Mouse (Mus musculus) gonadal fat pad, adult 2 months (tissue): ENCODE results near the gene Rhobtb1. TPM values are rescaled to one million over a fixed set of nuclear protein-coding genes. Genes with fewer than 3 reads are reported as not detected.

ENCODE experiments used
- DNase-seq: peaks from one replicate; pipeline ENCODE4 v3.0.0-alpha.2; 2012; ENCODE audit warnings: low read depth
- polyA plus RNA-seq: library from polyadenylated mRNA; depleted of rRNA; stranded (reverse); fragments of >200 nt; gene quantifications from 2 replicates; pipeline ENCODE4 v1.2.3, GENCODE M21; 2012

Gene Rhobtb1
- polyA plus RNA-seq, 1 experiment = 7.4 TPM

DNA sequence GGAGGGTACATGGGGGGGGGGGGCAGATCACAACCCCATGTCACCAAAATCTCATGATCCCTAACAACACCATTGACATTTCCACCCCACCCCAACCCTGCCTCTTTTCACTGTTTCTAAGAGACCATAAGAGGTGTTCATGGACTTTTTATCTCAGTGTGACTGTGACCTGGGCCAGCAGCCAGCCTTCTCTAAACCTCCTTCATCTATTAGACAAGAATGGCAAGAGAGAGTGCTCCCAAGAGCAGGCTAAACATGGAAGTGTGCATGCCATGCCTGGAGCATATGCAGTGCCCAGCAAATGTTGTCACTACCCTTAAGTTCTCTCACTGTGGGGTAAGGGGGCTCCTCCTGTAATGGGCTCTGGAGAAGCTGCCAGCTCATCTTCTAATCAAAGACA, 123.5 kb downstream of the Rhobtb1 start:
- DNase-seq = no peak

DNA sequence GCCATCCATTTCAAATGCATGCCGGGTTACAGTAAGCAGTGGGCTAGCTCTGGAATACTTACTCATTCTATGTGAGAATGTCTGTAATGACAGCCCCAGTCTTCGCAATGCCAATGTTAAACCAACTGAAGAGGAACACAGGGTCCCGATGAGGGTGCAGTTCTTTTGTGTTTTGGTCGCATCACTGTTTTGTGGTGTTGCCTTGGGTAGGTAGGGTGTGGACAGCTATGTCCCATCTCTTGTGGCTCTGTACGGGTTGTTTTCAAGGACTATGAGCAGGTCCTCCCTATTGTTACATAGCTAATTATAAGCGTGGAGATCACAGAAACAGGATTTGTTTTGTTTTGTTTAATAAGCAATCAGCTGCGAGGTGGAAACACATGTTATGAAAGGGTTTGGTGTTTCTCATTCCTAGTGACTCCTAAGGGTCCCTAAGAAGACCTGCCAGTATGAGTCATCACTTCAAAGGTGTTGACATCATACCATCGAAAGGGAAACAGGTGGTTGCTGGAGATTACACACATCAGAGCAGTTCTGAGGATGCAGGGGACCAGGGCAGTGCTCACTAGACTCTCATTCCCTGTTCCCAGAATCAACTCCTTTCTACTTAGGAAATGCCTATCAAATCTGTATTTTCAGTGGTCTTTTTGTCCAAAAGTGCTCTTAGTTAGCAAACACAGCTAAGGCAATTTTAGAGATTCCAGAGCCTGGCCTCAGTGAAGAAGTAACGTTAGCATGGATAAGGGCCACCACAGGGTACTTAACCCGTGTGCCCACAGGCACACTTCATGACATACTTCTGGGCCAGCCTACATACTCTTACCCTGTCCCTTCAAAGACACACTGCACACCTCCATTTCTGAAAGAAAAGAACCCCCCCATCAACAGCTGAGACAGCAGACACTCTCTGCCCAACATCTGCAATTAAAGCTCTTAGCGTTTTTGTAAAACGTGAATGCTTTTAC, 124.9 kb downstream of the Rhobtb1 start:
- no peak for DNase-seq

DNA sequence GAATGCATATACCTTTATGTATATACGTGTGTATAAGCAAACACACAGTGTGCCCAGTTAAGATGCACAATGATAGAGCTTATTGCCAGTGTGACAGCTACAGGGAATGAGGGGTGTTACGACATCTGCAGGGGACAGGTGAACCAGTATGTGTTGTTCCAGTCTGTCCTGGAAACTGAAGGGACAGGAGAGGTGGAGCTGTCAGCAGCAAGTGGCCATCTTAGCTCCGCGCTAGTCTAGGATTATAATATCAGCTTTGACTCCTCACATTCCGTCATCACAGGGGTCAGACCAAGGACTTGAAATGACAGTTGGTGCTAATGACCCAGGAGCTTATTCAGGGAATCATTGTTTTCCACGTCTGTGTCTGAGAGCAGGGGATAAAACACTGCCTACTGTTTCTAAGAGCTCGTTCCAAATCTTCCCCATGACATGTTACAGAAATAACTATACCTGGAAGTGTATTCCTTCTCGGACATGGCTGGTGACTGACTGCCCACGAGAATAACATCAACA, 125.7 kb downstream of the Rhobtb1 start:
- no peak for DNase-seq

DNA sequence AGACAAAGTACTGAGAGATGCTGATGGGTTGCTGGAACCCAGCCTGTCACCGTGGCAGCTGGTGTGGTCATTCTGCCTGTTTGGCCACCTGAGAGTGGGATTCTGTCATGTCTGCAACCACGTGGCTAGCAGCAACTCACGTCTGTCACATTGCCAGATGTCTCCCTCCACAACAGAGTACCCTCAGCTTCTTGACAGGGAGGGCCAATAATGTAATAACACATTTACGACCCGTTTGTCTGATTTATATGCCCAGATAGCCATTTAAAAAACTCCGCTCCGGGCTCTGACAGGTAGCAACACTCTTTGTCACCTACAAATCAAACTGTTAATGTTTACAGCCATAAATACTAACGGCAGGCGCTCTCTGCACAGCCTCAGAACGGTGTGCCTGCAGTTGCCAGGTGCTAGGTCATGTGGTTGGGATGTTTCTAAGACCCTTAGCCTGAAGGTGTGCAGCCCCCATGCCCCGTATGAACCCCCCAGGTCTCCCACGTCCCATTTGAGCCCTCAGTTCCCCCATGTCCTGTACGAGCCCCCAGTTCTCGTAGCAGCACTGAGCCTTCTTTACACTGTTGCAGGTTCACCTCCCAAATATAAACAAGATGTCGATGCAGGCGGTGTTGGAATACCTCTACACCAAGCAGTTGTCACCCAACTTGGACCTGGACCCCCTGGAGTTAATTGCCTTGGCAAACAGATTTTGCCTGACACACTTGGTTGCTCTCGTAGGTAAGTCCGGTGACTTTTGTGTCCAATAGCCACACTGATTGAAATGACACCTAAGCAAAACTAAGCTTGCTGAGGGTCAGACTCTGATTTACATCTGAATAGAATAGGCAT, 127.8 kb downstream of the Rhobtb1 start:
- no peak for DNase-seq

DNA sequence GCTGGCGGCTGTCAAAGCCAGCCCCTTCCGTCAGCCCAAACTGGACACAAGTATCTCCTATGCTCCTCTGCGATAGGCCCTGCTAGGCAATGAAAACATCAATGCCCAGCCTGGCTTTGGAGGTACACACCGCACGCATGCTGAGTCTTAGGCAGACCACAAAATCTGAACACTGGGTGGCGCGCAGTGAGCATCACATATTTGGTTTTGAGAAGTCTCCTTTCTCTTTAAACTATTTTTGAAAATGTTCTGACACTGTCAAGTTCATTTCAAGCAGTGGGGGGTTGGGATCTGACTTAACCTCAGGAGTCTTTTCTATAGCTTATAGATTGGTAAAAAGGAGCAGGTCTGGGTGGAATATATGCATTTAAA, 128.4 kb downstream of the Rhobtb1 start:
- DNase-seq = no peak

DNA sequence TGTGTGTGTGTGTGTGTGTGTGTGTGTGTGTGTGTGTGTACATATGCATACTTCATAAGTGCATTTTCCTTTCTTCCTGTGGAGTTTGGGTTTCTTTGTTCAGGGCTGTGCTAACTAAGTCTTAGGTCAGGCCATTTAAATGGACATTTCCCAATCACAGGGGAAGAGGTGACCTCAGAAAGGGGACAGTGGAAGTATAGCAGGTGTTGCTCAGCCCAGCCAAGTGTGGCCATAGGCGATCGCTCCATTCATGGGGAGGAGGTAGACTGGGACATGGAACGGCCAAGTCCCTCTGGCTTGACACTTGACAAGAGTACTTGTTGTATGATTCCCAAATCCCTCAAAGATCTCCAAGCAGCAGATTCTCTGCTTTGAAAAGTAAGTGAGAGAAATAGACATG, 135.7 kb downstream of the Rhobtb1 start:
- DNase-seq = no peak

DNA sequence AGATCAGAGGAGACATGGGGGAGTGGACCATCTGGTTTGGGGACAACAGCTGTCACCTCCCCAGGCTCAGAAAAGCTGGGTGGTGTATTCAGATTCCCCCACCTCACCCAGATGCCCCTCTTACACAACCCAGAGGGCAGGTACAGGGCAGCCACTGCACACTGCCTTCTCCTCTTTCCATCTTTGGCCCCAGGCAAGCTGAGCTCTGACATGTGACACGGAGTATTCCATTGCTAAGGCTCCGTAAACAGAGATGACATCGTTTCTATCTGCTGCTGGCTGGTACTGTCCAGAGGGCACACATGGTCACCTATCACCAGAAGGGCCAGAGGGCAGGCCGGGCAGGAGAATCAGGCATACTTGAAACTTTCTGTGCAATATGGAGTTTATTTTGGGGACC, 136.9 kb downstream of the Rhobtb1 start:
- no peak for DNase-seq

DNA sequence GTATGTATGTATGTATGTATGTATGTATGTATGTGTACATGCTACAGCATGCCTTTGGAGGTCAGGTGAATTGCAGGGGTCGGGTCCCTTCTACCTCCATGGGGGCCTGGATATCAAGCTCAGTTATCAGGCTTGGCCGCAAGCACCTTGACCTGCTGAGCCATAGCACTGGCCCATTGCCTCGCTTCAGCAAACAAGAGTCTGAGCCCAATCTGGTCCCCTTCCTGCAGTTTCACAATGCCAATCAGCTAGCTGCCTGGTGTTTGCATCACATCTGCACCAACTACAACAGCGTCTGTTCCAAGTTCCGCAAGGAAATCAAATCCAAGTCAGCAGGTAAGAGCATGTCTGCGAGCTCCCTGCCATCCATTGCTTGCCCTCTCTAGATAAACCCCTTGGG, 137.5 kb downstream of the Rhobtb1 start:
- DNase-seq = no peak

DNA sequence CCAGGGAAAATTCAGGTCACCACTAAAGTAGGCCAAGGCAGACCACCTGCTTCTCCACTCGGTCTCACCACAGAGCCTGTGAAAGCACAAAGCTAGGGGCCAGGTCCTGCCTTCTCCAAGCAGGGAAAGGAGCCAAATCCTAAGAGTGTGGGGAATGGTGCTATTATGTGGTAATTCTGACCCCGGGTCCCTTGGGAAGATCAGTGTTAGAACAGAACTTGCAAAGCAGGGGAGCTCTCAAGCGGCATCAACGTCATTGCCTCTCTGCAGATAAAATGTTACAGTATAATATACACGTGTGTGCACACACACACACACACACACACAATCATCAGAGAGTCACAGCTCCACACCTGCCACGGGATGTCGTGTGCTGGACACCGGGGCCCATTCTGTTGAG, 139.5 kb downstream of the Rhobtb1 start:
- DNase-seq = no peak

DNA sequence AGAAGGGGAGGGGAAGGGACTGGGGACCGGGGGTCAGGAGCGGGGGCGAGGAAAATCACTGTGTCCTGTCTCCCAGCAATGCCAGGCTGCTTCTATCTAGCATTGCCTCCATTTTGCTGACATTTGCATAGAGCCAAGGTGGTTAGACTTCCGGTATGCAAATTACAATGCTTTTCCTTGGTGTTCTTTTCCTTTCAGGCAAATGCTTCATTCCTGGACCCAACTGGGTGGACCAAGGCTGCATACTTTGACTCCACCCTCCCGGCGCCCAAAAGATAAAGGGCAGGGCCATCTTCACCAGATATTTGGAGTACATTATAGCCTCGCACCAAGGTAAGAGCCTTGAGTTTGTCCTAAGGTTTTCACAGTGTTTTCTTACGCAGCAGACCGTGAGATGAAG, 144.7 kb downstream of the Rhobtb1 start:
- no peak for DNase-seq

DNA sequence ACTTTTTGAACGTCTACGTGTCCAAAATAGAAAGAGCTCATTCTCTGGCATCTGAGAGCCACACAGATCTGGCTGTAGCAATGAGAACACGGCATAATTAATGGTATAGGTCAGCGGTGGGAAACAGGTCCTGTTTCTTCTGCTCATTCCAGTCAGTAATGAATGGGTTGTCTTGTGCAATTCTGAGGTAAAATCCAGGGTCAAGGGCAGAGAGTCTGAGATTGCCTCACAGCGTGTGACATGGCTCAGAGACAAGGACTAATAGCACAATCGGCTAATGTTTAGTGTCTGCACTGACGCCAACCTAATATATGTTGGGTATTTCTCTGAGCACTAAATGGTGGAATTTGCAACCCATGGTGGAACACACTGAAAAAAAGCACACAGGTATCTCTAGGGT, 148.8 kb downstream of the Rhobtb1 start:
- DNase-seq = no peak

DNA sequence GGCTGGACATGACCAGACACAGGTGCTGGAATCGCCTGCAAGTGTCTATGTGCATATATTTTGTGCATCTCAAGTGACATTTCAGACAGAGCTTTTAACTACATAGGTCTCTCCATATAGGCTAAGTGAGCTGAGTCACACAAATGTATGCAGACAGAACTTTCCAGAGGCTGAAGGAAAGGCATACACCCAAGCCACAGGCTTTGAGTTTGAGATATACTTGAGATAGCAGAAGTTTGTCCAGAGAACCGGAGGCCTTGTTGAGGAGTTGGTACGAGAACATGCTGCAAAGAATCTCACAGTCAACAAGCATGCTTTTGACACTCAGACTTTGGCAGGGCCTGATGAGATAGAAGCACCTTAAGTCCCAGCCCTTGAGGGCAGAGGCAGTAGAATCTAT, 151.4 kb downstream of the Rhobtb1 start:
- no peak for DNase-seq

DNA sequence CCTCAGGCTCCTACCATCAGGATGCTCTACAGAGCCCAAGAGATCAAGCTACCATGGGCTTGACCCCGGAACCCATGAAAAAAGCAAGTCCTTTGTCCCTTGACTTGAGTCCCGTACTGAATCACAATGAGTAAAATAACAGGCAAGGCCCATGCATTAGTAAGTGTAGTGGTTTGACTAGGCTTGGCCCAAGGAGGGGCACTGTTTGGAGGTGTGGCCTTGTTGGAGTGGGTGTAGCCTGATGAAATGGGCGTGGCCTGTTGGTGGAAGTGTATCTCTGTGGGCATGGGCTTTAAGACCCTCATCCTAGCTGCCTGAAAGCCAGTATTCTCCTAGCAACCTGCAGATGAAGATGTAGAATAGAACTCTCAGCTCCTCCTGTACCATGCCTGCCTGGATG, 153.6 kb downstream of the Rhobtb1 start:
- DNase-seq = no peak

DNA sequence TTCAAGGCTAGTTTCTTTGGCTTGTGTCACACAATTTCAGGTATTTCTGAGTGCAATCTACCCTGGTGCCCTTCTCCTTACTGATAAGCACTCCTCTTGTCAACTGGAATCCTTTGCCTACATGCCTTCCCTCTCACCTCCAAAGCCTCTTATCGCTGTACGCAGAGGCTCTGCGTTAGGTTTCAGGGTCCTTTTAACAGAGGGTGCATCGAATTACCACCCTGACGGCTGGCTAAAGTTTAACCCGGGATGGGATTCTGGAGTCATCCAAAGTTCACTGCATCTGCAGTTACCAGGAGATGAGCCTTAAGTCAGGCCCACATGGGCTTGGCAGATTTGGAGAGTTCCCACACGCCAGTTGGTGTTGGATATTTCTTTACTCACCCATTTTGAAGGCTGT, 154.4 kb downstream of the Rhobtb1 start:
- DNase-seq = no peak

DNA sequence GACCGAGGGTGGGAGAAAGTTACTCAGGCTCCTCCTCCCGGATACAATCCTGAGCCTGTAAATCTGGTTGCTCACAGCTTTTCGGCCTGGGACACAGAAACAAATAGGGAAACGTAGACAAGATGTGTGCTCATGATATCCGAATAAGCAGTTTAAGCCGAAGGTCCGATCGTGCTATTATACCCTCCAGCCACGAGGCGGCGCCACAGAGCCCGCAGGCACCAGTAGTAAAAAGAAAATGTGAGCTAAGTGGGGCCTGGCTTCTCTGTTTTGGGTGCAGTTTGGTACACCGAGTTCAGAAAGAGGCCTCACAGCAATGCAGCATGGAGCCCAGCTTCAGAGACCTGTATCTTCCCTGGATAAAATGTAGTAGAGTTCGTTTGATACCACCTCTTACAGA, 155.0 kb downstream of the Rhobtb1 start:
- DNase-seq = no peak

DNA sequence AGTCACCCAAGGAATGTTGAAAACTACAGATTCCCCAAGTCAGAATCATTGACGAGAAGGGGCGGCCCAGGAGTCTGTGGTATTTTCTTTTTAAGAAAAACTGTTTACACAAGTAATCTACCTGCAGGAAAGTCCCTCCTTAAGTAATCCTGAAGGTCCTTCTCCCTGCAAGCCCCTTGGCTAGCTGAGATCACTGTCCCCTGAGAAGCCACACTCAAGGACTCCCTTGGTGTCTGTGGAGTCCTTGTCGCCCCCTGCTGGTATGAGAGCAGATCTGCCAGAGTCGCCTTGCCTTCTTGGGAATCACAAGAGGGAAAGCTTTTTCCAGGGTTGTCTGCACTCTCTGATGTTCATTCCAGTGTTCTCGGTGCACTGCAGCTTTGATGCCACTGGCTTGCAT, 155.8 kb downstream of the Rhobtb1 start:
- no peak for DNase-seq

DNA sequence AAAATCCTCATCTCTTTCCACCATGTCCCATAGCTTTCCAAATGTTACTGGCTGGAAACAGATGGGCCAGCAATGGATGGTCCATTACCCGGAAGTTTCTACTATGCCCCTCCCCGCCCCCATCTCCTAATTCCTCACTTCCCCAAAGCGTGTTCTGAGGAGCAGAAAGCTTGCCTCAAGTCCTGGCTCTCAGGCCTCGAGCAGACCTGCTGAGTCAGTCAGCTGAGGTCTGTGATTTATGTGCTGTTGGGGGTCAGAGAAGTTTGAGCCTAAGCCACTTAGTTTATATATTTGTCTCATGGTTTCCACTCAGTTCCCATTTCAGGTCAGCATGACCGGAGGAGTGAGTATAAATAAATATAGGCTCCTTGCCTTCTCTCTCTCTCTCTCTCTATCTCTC, 157.9 kb downstream of the Rhobtb1 start:
- no peak for DNase-seq

DNA sequence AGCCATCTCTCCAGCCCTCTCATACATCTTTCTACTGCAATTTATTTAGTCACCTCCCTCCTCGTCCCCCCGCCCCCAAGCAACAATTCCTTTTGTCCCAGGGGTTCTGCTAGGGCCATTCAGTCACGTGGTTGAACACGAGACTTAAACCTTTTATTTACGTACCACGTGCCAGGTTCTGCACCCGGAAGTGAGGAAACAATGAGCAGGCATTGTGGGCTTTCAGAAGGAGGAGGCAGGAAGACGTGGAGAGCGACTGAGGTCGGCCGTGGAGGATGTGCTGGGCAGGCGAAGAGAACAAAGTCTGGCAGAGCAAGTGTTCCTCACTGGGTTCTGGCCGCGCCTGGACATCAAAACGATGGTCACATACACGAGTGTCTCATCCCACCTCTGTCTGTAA, 160.6 kb downstream of the Rhobtb1 start:
- no peak for DNase-seq

DNA sequence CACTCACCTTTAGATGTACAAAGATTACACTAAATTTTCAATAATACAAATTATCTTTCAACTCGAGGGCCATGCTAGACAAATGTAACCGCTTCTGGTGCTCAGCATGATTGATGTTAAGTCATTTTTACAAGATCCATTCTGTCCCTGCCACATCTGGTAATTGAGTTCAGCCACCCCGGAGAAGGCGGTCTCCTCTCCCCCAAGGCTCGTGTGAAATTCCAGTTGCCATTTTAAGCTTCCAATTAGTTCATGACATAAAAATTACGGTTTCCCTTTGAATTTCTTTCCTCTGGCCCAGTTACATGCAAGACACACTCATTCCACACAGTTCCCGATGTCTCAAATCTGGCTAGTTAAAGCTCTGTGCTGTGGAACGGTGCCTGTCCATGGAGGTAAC, 162.7 kb downstream of the Rhobtb1 start:
- no peak for DNase-seq

DNA sequence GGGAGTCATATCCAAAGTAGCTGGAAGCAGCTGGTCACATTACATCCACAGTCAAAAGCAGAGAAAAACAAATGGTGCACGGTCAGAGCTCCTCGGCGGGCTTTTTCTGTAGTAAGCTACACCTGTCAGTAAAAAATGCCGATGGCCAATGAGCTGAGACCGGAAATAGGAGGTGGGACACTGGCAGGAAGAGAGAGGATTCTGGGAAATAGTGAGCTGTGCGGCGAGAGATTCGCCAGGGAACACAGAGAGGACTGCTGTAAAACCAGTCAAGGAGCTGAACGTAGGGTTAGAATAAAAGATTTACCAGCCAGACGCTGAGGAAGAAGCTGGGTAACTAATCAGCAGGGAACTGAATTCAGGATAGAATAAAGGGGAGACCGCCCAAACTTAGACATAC, 167.3 kb downstream of the Rhobtb1 start:
- no peak for DNase-seq

DNA sequence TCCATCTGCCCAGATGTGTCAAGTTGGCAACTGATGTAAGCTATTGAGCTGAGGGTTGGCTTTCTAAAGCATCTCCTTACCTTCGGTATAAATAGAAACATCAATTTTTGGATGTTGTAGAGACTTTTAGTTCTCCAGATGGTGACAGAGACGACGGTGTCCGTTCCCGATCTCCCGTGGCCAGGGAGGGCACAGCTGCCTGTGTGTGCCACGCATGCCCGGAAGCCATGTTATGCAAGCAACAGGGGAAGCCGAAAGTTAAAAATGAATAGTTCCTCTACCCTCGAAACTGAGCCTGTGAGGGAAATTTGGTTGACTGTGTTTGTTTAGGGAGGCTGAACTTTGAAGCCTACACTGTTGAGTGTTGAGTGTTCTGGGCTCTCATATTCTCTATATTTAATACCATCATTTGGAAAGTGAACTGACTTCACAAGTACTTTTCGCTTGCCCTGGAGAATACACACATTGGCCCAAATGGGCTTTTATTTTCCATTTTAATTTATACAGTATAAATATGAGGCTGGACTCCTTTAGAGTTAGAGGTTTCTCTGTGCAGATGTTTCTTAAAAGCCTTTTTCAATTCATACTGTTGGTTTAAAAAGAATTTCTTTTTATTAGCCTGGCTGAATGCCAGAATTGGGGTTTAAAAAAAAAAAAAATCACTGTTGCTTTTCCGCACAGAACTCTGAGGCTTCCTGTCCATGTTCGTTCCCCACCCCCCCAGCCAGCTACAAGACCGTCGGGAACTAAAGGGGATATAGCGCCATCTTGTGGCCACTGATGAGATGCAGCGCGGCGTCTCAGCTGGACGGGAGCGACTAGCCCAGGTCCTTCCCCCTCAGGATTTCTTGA, 169.7 kb downstream of the Rhobtb1 start:
- no peak for DNase-seq

DNA sequence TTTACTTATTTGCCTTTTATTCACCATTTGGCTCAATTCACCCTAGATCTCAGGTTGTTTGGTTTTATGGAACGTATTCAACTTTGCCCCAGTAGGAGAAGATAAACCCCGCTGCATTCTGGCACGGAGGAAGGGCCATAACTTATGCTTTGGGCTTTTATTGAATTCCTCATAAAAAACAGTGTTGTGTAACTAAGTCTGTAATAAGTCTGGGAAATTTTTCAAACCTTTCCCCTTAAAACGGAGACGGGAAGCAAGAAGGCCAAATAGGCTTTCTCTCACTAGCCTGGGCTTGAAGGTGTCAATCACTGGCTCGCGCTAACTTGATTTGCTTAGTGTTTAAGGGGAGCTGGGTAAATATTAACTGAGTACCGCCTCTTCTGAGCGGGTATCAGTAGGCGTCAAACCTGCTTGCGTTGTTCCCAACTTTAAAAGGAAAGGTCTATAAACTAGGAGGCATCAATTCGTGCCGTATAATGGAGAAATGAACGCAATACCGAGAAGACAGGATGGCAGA, 170.3 kb downstream of the Rhobtb1 start:
- no peak for DNase-seq
